Mouse (Mus musculus) lung, postnatal 0 days (tissue): Measurements from ENCODE around the gene Gpr39. TPM values are rescaled to one million over a fixed set of nuclear protein-coding genes. Genes with fewer than 3 reads are reported as not detected.

Experiments
- ATAC-seq: fragments of 200-750 bp; cut with Nextera tagmentation; 2 replicates; pipeline ENCODE4 v1.8.0; 2017; ENCODE audit warnings: moderate library complexity
- DNase-seq: peaks from one replicate; pipeline ENCODE4 v3.0.0-alpha.2; 2016; ENCODE audit warnings: low spot score
- H3K27ac ChIP-seq: fragments of 300-500 bp; sonication (generic); 2 replicates; pipeline ENCODE4 v1.5.1; 2014; ENCODE audit warnings: antibody characterized with exemption, mild to moderate bottlenecking, low read length, mixed read lengths
- H3K27me3 ChIP-seq: fragments of 300-500 bp; sonication (generic); replicated peaks from 2 replicates; pipeline ENCODE4 v1.6.1; 2014; ENCODE audit warnings: low read length, mixed read lengths; ENCODE audit not compliant: insufficient read depth
- H3K36me3 ChIP-seq: fragments of 300-500 bp; sonication (generic); 2 replicates; pipeline ENCODE4 v1.6.1; 2014; ENCODE audit warnings: low read length, mixed read lengths; ENCODE audit not compliant: insufficient read depth
- H3K4me1 ChIP-seq: fragments of 300-500 bp; sonication (generic); 2 replicates; pipeline ENCODE4 v1.6.1; 2014; ENCODE audit warnings: antibody characterized with exemption, low read depth, low read length, mixed read lengths; ENCODE audit not compliant: insufficient read depth
- H3K4me2 ChIP-seq: fragments of 300-500 bp; sonication (generic); replicated peaks from 2 replicates; pipeline ENCODE4 v1.6.1; 2014; ENCODE audit warnings: low read depth, mild to moderate bottlenecking, low read length, moderate library complexity, mixed read lengths
- H3K4me3 ChIP-seq: fragments of 300-500 bp; sonication (generic); 2 replicates; pipeline ENCODE4 v1.5.1; 2014; ENCODE audit warnings: low read depth, low read length
- H3K9ac ChIP-seq: fragments of 300-500 bp; sonication (generic); replicated peaks from 2 replicates; pipeline ENCODE4 v1.6.1; 2014; ENCODE audit warnings: low read depth, mild to moderate bottlenecking
- H3K9me3 ChIP-seq: fragments of 300-500 bp; sonication (generic); 2 replicates; pipeline ENCODE4 v1.6.1; 2016; ENCODE audit warnings: low read length, mixed read lengths
- CTCF ChIP-seq: IDR thresholded peaks from 2 replicates; pipeline ENCODE4 v1.5.1; 2016; ENCODE audit warnings: antibody characterized with exemption, mild to moderate bottlenecking
- EP300 ChIP-seq: IDR thresholded peaks from 2 replicates; pipeline ENCODE4 v1.6.1; 2016; ENCODE audit warnings: antibody characterized with exemption, mild to moderate bottlenecking, control low read depth
- WGBS: fragments of 180-500 bp; shearing (Covaris S2); extraction: QIAGEN DNeasy Blood & Tissue Kit; methylation state at CpG from one replicate; pipeline ENCODE4 v1.1.7; 2014; 5-methylcytosine and 5-hydroxymethylcytosine counted together
- polyA plus RNA-seq: library from polyadenylated mRNA; unstranded; fragments of >200 nt; fragmentation: Nextera tagmentation; extraction: Ambion mirVana; gene quantifications from 2 replicates; pipeline ENCODE4 v1.2.1, GENCODE M21; 2015

The Gpr39 gene
- polyA plus RNA-seq, 1 experiment from 2014 or later: 3.7 TPM

- Histone ChIP-seq H3K4me1 (no peaks in the 10 kb centered on the region), H3K9me3 (no peaks in the 10 kb centered on the region), H3K4me3 (no peak overlapping the region), H3K9ac (no peak overlapping the region), H3K4me2 (peak overlapping the region; percentile 28; the same call in 1 of the 2 replicates), H3K27me3 (no peaks in the 10 kb centered on the region), H3K27ac (peak overlapping the region; percentile 26; the same call in 1 of the 2 replicates), H3K36me3 (no peaks in the 10 kb centered on the region; the same call in 1 of the 2 replicates)
- no peak for TF ChIP-seq CTCF
- TF ChIP-seq EP300: 0 out of 2 replicates have a peak, but pooled peaks have one; percentile 24
- DNase-seq (peak; percentile 75), ATAC-seq (peak; percentile 73)
- WGBS: 46% methylated on average over 13 of the region's 13 CpGs
Observed at GRCm38 (mm10) chr1:125687701-125688420, 11.1 kb downstream of the Gpr39 start.

GRCm38 (mm10) chr1:125693541-125693940, 16.7 kb downstream of the Gpr39 start:
- no peak for ATAC-seq
- no peak for TF ChIP-seq EP300
- no peak for TF ChIP-seq CTCF
- no peaks in the 10 kb centered on the region for H3K36me3 ChIP-seq
- no peak overlapping the region for H3K4me3 ChIP-seq
- H3K9ac ChIP-seq: no peak overlapping the region
- H3K9me3 ChIP-seq: no peaks in the 10 kb centered on the region
- no peak overlapping the region for H3K4me2 ChIP-seq
- no peak overlapping the region for H3K27ac ChIP-seq
- H3K27me3 ChIP-seq: no peaks in the 10 kb centered on the region
- DNase-seq: no peak
- no peaks in the 10 kb centered on the region for H3K4me1 ChIP-seq

- TF ChIP-seq EP300 (no peak), CTCF (no peak)
- DNase-seq (no peak), ATAC-seq (no peak)
- no peaks in the 10 kb centered on the region for H3K9me3 ChIP-seq
- H3K9ac ChIP-seq: no peak overlapping the region
- H3K36me3 ChIP-seq: no peaks in the 10 kb centered on the region
- H3K4me2 ChIP-seq: no peak overlapping the region
- H3K4me3 ChIP-seq: no peak overlapping the region
- H3K4me1 ChIP-seq: no peaks in the 10 kb centered on the region
- H3K27ac ChIP-seq: no peak overlapping the region
- H3K27me3 ChIP-seq: no peaks in the 10 kb centered on the region
- 77% methylated on average over 5 of the region's 5 CpGs for WGBS
Observed at GRCm38 (mm10) chr1:125694338-125694737, 17.5 kb downstream of the Gpr39 start.

DNA sequence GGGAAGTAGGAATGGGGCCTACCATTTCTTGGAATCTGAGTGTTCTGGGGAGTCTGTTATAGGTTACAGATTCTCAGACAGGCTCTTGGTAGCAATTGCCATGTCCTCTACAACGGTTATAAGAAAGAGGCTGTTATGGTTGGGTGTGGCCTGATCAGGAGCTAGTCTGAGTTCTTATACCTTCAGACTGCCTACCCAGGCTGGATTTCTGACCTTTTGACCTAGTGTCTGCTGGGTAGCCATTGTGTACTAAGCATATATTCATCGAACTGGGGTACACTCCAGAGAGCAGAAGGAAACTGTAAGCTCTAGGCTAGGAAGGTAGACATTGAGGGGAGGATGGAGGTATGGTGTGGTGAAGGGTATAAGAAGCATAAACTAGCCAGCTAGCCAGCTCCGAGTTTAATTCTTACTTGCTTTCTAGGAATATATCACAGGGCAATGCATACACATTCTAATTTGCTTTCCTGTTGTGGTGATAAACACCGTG, 24.4 kb downstream of the Gpr39 start:
- TF ChIP-seq CTCF: no peak
- TF ChIP-seq EP300: no peak
- Histone ChIP-seq H3K9me3 (no peaks in the 10 kb centered on the region), H3K27ac (no peak overlapping the region), H3K9ac (no peak overlapping the region), H3K36me3 (no peaks in the 10 kb centered on the region), H3K4me3 (no peak overlapping the region), H3K4me2 (no peak overlapping the region), H3K27me3 (no peaks in the 10 kb centered on the region), H3K4me1 (no peaks in the 10 kb centered on the region)
- 81% methylated on average over 4 of the region's 4 CpGs for WGBS
- DNase-seq: no peak
- ATAC-seq: no peak

DNA sequence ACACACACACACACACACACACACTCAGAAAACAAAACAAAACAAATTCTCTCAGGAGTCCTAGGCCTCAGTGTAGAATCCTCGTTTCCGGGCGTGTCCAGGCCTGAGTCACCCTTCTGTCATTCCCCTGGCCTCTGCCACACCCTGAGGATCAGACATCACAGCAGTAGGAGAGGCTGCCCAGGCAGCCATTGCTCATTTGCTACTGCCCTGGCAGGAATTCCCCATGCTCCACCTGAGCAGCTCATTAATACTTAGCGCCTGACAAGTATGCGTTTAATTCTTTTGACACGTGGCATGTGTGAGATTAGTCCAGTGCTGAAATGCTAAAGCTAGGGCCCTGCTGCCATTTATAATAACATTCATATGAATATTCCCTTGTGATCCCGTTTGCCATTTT, 25.0 kb downstream of the Gpr39 start:
- Histone ChIP-seq H3K9ac (no peak overlapping the region), H3K27ac (no peak overlapping the region), H3K4me2 (no peak overlapping the region), H3K4me3 (no peak overlapping the region), H3K9me3 (no peaks in the 10 kb centered on the region), H3K4me1 (no peaks in the 10 kb centered on the region), H3K27me3 (no peaks in the 10 kb centered on the region), H3K36me3 (no peaks in the 10 kb centered on the region)
- ATAC-seq: peak; percentile 67
- DNase-seq: peak; percentile 39
- no peak for TF ChIP-seq EP300
- no peak for TF ChIP-seq CTCF
- WGBS: 58% methylated on average over 7 of the region's 7 CpGs

GRCm38 (mm10) chr1:125702326-125702725, 25.5 kb downstream of the Gpr39 start:
- Histone ChIP-seq H3K9ac (no peak overlapping the region), H3K27ac (no peak overlapping the region), H3K4me1 (no peaks in the 10 kb centered on the region), H3K4me2 (no peak overlapping the region), H3K27me3 (no peaks in the 10 kb centered on the region), H3K36me3 (no peaks in the 10 kb centered on the region), H3K4me3 (no peak overlapping the region), H3K9me3 (no peaks in the 10 kb centered on the region)
- 51% methylated on average over 8 of the region's 8 CpGs for WGBS
- no peak for TF ChIP-seq CTCF
- no peak for TF ChIP-seq EP300
- DNase-seq (peak; percentile 57), ATAC-seq (0 out of 2 replicates have a peak, but pooled peaks have one; percentile 37)
